Mouse (Mus musculus) embryonic fibroblast, embryonic 13.5 days (primary cell): Measurements from ENCODE around the gene Edem3.

Source experiments
- CTCF ChIP-seq: IDR thresholded peaks from 2 replicates; pipeline ENCODE4 v1.5.1; 2011; ENCODE audit warnings: mild to moderate bottlenecking, control low read depth, low read length, moderate library complexity, borderline replicate concordance; ENCODE audit not compliant: insufficient read depth
- POLR2A ChIP-seq: IDR thresholded peaks from 2 replicates; pipeline ENCODE4 v1.6.1; 2011; ENCODE audit warnings: low read depth, mild to moderate bottlenecking, control low read depth, low read length, moderate library complexity

DNA sequence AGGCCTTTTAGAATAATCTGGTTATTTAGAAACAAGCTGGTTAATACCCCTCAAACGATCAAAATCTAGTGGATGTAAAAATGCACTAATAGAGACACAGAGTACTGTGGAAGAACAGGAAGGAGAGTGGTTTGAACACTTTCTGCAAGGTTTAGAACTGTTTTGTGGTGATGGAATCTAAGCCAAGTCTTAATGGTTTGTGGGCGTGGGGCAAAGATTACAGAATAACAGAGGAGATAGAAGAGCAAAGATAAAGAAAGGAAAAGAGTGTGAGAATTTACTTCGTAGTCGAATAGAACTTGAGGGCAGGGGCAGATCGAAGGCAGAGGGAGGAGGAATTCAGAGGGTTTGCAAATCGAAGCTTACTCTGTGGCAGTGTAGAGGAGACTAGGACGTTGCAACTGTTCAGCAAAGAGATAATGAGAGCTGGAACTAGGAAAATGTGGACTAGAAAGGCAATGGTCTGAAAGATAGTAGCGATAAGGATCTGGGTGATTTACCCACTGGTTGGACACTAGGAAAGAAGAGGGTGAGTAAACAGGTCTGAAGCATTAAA, 1.7 kb upstream of the Edem3 start:
- TF ChIP-seq POLR2A (no peak), CTCF (no peak)
